Comparison of ENCODE assay signal across 15 mouse cellular contexts in the genomic region with DNA sequence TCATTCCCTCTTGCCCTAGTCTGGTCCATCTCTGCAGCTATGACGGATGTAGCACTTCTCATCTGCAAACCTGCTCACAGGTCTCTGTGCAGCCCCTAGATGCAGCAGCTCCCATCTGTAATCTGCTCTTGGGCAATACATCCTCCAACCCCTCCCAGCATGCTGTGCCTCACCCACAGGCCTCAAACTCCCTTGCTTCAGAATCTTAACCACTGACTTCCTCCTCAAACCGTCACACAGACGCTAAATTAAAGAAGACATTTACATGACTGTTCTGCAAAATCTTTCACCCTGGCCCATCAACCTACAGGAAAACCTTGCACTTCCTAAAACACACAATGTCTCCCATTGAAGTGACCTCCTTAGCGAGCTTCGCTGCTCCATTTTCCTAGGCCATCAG. TPM values are rescaled to one million over a fixed set of nuclear protein-coding genes. Genes with fewer than 3 reads are reported as not detected.
A peak's percentile ranks its signal among the peaks of the same experiment; 100 is the strongest.
DNase-seq lines count a peak whose midpoint lies in the region; ATAC-seq and TF ChIP-seq lines count a peak whose summit lies in the region.
"Had no signal": no experiment of that assay in that cellular context is flagged by ENCODE, and none has a peak within 500 bp of the region (broad histone marks: within the 10 kb centered on the region; RNA-seq: fewer than 3 reads in every experiment).

No protein-coding gene starts in this region.

- no peak overlapping the region for H3K4me2 ChIP-seq in liver, embryonic 14.5 days (ENCODE audit: low read depth)
- no peak overlapping the region for H3K4me2 ChIP-seq in kidney, embryonic 14.5 days (replicated peaks; ENCODE audit: low read depth, low read length)
- H3K4me2 ChIP-seq: heart, embryonic 11.5 days; hindbrain, embryonic 15.5 days; limb, embryonic 12.5 days; neural tube, embryonic 13.5 days had no signal

- no peak for TF ChIP-seq POLR2A in MEL (IDR thresholded peaks at IDR 0.05; ENCODE audit: control insufficient read depth in 1 of 2, insufficient read depth in 1 of 2, low read depth in 1 of 2, low read length in 2 of 2, poor library complexity in 1 of 2)

- H3K9me3 ChIP-seq in MEL (replicated peaks; ENCODE audit: insufficient read depth, low read length): no peaks in the 10 kb centered on the region; the same call in 1 of the 2 replicates
- H3K9me3 ChIP-seq in liver, embryonic 14.5 days (ENCODE audit: control insufficient read depth, low read length): no peaks in the 10 kb centered on the region
- H3K9me3 ChIP-seq in kidney, embryonic 14.5 days (ENCODE audit: control insufficient read depth, low read length): no peaks in the 10 kb centered on the region
- H3K9me3 ChIP-seq: hindbrain, embryonic 15.5 days; limb, embryonic 12.5 days; neural tube, embryonic 13.5 days had no signal

- no peak overlapping the region for H3K9ac ChIP-seq in MEL (ENCODE audit: control insufficient read depth, low read depth, low read length, poor library complexity, severe bottlenecking)
- no peak overlapping the region for H3K9ac ChIP-seq in liver, embryonic 14.5 days (replicated peaks)
- no peak overlapping the region for H3K9ac ChIP-seq in kidney, embryonic 14.5 days (ENCODE audit: low read depth, low read length)
- H3K9ac ChIP-seq: hindbrain, embryonic 15.5 days; limb, embryonic 12.5 days; neural tube, embryonic 13.5 days had no signal

- TF ChIP-seq RAD21 in MEL (IDR thresholded peaks at IDR 0.05; ENCODE audit: low read depth, low read length): no peak

- H3K4me3 ChIP-seq in MEL (ENCODE audit: control insufficient read depth in 1 of 2, insufficient read depth in 1 of 2, low read depth in 2 of 2, low read length in 2 of 2): no peak overlapping the region
- H3K4me3 ChIP-seq in liver, embryonic 14.5 days (ENCODE audit: insufficient read depth in 1 of 2, low read depth in 2 of 2, low read length in 2 of 2): no peak overlapping the region
- no peak overlapping the region for H3K4me3 ChIP-seq in kidney, embryonic 14.5 days (ENCODE audit: low read length)
- H3K4me3 ChIP-seq: hindbrain, embryonic 15.5 days; limb, embryonic 12.5 days; midbrain, embryonic 10.5 days; neural tube, embryonic 13.5 days had no signal

- no peaks in the 10 kb centered on the region for H3K27me3 ChIP-seq in MEL (ENCODE audit: control insufficient read depth in 1 of 2, insufficient read depth in 2 of 2, low read length in 2 of 2)
- H3K27me3 ChIP-seq in liver, embryonic 14.5 days (ENCODE audit: control insufficient read depth, insufficient read depth, low read length): no peaks in the 10 kb centered on the region
- H3K27me3 ChIP-seq in kidney, embryonic 14.5 days (ENCODE audit: control insufficient read depth, insufficient read depth, low read length): no peaks in the 10 kb centered on the region
- H3K27me3 ChIP-seq: hindbrain, embryonic 15.5 days; limb, embryonic 12.5 days; neural tube, embryonic 13.5 days had no signal

- peak; percentile 51 for DNase-seq in CD4-positive helper T cell, adult 2 months (ENCODE audit: low read depth, low spot score)
- DNase-seq in MEL (ENCODE audit: low read depth, low spot score): peak; percentile 69
- DNase-seq in liver, embryonic 14.5 days (ENCODE audit: low read depth in 3 of 3, low spot score in 3 of 3): no peak
- DNase-seq in natural killer cell, adult 2 months (ENCODE audit: low spot score in 2 of 2): peak; percentile 21 to 39
- DNase-seq in layer of hippocampus, postnatal 25 days (ENCODE audit: extremely low spot score in 1 of 2, low spot score in 1 of 2): no peak
- DNase-seq in gastrocnemius, postnatal 25 days: no peak
- DNase-seq in cerebellum, postnatal 10 days: no peak
- DNase-seq: embryo, embryonic 11 days; right cerebral cortex, adult 18-20 months had no signal

- no peaks in the 10 kb centered on the region for H3K79me2 ChIP-seq in MEL (ENCODE audit: control insufficient read depth, insufficient read depth, low read length, poor library complexity)

- peak; percentile 29 to 55; a peak in 1 of 4 replicates for TF ChIP-seq EP300 in MEL (IDR thresholded peaks at IDR 0.05; ENCODE audit: low read depth in 1 of 2, low read length in 2 of 2)
- TF ChIP-seq EP300 in liver, embryonic 14.5 days (IDR thresholded peaks at IDR 0.05; ENCODE audit: low read depth): no peak

- 28% methylated on average over 5 of the region's 5 CpGs for WGBS in liver, embryonic 14.5 days (ENCODE audit: insufficient replicate concordance)
- 93% methylated on average over 5 of the region's 5 CpGs for WGBS in kidney, embryonic 14.5 days

- peaks cover 15 to 18% of the 10 kb centered on the region in 2 experiments for H3K4me1 ChIP-seq in MEL (ENCODE audit: control insufficient read depth in 1 of 2, insufficient read depth in 2 of 2, low read length in 2 of 2)
- H3K4me1 ChIP-seq in liver, embryonic 14.5 days (replicated peaks; ENCODE audit: control insufficient read depth in 2 of 2, insufficient read depth in 2 of 2, low read length in 1 of 2): 0 out of 4 replicates have a peak, but pooled peaks cover 0 to 2% of the 10 kb centered on the region in 2 experiments
- no peaks in the 10 kb centered on the region for H3K4me1 ChIP-seq in kidney, embryonic 14.5 days (ENCODE audit: control insufficient read depth, insufficient read depth, low read length)
- H3K4me1 ChIP-seq: hindbrain, embryonic 15.5 days; limb, embryonic 12.5 days; midbrain, embryonic 10.5 days; neural tube, embryonic 13.5 days had no signal

- peak overlapping the region; percentile 71 for H3K27ac ChIP-seq in MEL (ENCODE audit: control insufficient read depth, low read depth, low read length)
- H3K27ac ChIP-seq in liver, embryonic 14.5 days: no peak overlapping the region
- no peak overlapping the region for H3K27ac ChIP-seq in kidney, embryonic 14.5 days (ENCODE audit: low read depth, low read length)
- H3K27ac ChIP-seq: hindbrain, embryonic 15.5 days; limb, embryonic 12.5 days; midbrain, embryonic 10.5 days; neural tube, embryonic 13.5 days had no signal

- no peak for TF ChIP-seq CTCF in MEL (IDR thresholded peaks at IDR 0.05 in 2 of 3, conservative IDR thresholded peaks at IDR 0.05 in 1 of 3; ENCODE audit: control insufficient read depth in 1 of 3, insufficient read depth in 1 of 3, low read depth in 2 of 3, low read length in 3 of 3, poor library complexity in 1 of 3, severe bottlenecking in 1 of 3)
- no peak for TF ChIP-seq CTCF in liver, embryonic 14.5 days (IDR thresholded peaks at IDR 0.05; ENCODE audit: low read depth)

- ATAC-seq in liver, embryonic 14.5 days (ENCODE audit: insufficient read depth): 0 out of 2 replicates have a peak, but pooled peaks have one; percentile 15
- no peak for ATAC-seq in kidney, embryonic 14.5 days (ENCODE audit: low FRiP score, low TSS enrichment)

- H3K36me3 ChIP-seq in MEL (ENCODE audit: control insufficient read depth in 1 of 2, insufficient read depth in 2 of 2, low read length in 2 of 2): peaks cover 11 to 23% of the 10 kb centered on the region in 2 experiments
- no peaks in the 10 kb centered on the region; the same call in none of the 2 replicates for H3K36me3 ChIP-seq in liver, embryonic 14.5 days (replicated peaks; ENCODE audit: control insufficient read depth, insufficient read depth, low read depth)
- peaks cover 81% of the 10 kb centered on the region for H3K36me3 ChIP-seq in kidney, embryonic 14.5 days (ENCODE audit: control insufficient read depth, insufficient read depth, low read length)

TF ChIP-seq in MEL, 35 proteins besides CTCF, POLR2A, EP300 and RAD21 (continues in another document):
- TF ChIP-seq ELF1 (IDR thresholded peaks at IDR 0.05; ENCODE audit: low read depth, low read length) (0 out of 2 replicates have a peak, but pooled peaks have one; percentile 9), HCFC1 (IDR thresholded peaks at IDR 0.05; ENCODE audit: low read depth, low read length) (peak; percentile 48; the same call in 1 of the 2 replicates), MAFK (IDR thresholded peaks at IDR 0.05; ENCODE audit: borderline replicate concordance, low read depth, low read length) (no peak)

RNA-seq across cellular contexts. Expression of a gene that starts 9.7 kb away (rescaled TPM):
- 12.6 and 15.3 TPM in 2 replicates for total RNA-seq in MEL (2012; rRNA removed)
- 10 to 100 TPM in 1 of 2 experiments, not detected in 1; 15.5 TPM for polyA plus RNA-seq in MEL (2012; ENCODE audit: insufficient read depth in 1 of 2, insufficient read length in 2 of 2, low read depth in 1 of 2, low replicate concordance in 2 of 2, missing spikeins in 1 of 2)
- 1.8 and 2.8 TPM in 2 replicates for polyA plus RNA-seq in liver, embryonic 14.5 days (2012; rRNA removed)
- 3.6 and 3.7 TPM in 2 replicates for polyA plus RNA-seq in liver, embryonic 14.5 days (2014; fragmentation: Nextera tagmentation; extraction: Ambion mirVana)
- polyA plus RNA-seq in kidney, embryonic 14.5 days (2014; fragmentation: Nextera tagmentation; extraction: Ambion mirVana): 15.8 and 25.4 TPM in 2 replicates
- total RNA-seq in layer of hippocampus, postnatal 25 days (2021): 10 to 100 TPM; 12.6 to 14.2 TPM
- 1 to 10 TPM; 6.4 to 6.9 TPM for total RNA-seq in gastrocnemius, postnatal 25 days (2021)

RNA-seq across cellular contexts. Expression of a gene that starts 9.7 kb away (rescaled TPM):
- total RNA-seq in MEL (2012; rRNA removed): 235 and 259 TPM in 2 replicates
- polyA plus RNA-seq in MEL (2012; ENCODE audit: insufficient read depth in 1 of 2, insufficient read length in 2 of 2, low read depth in 1 of 2, low replicate concordance in 2 of 2, missing spikeins in 1 of 2): 100 to 1,000 TPM in 1 of 2 experiments, not detected in 1; 238 TPM
- polyA plus RNA-seq in liver, embryonic 14.5 days (2012; rRNA removed): 56.3 and 84.8 TPM in 2 replicates
- 167 and 171 TPM in 2 replicates for polyA plus RNA-seq in liver, embryonic 14.5 days (2014; fragmentation: Nextera tagmentation; extraction: Ambion mirVana)
- polyA plus RNA-seq in kidney, embryonic 14.5 days (2014; fragmentation: Nextera tagmentation; extraction: Ambion mirVana): 332 and 459 TPM in 2 replicates
- total RNA-seq in layer of hippocampus, postnatal 25 days (2021): 10 to 100 TPM; 35.8 to 38.4 TPM
- 10 to 100 TPM; 35.6 to 36.4 TPM for total RNA-seq in gastrocnemius, postnatal 25 days (2021)

RNA-seq across cellular contexts. Expression of a gene that starts 32.5 kb away (rescaled TPM):
- total RNA-seq in MEL (2012; rRNA removed): 17.0 and 22.3 TPM in 2 replicates
- 10 to 100 TPM in 1 of 2 experiments, not detected in 1; 23.7 TPM for polyA plus RNA-seq in MEL (2012; ENCODE audit: insufficient read depth in 1 of 2, insufficient read length in 2 of 2, low read depth in 1 of 2, low replicate concordance in 2 of 2, missing spikeins in 1 of 2)
- 7.1 and 7.4 TPM in 2 replicates for polyA plus RNA-seq in liver, embryonic 14.5 days (2012; rRNA removed)
- 9.3 and 11.3 TPM in 2 replicates for polyA plus RNA-seq in liver, embryonic 14.5 days (2014; fragmentation: Nextera tagmentation; extraction: Ambion mirVana)
- 31.1 and 47.9 TPM in 2 replicates for polyA plus RNA-seq in kidney, embryonic 14.5 days (2014; fragmentation: Nextera tagmentation; extraction: Ambion mirVana)
- 10 to 100 TPM; 30.8 to 32.0 TPM for total RNA-seq in layer of hippocampus, postnatal 25 days (2021)
- 10 to 100 TPM; 22.7 to 39.4 TPM for total RNA-seq in gastrocnemius, postnatal 25 days (2021)

RNA-seq across cellular contexts. Expression of a gene that starts 32.7 kb away (rescaled TPM):
- 43.5 and 54.8 TPM in 2 replicates for total RNA-seq in MEL (2012; rRNA removed)
- polyA plus RNA-seq in MEL (2012; ENCODE audit: insufficient read depth in 1 of 2, insufficient read length in 2 of 2, low read depth in 1 of 2, low replicate concordance in 2 of 2, missing spikeins in 1 of 2): 10 to 100 TPM in 1 of 2 experiments, not detected in 1; 38.5 TPM
- polyA plus RNA-seq in liver, embryonic 14.5 days (2012; rRNA removed): 5.0 and 6.6 TPM in 2 replicates
- 14.1 and 14.9 TPM in 2 replicates for polyA plus RNA-seq in liver, embryonic 14.5 days (2014; fragmentation: Nextera tagmentation; extraction: Ambion mirVana)
- polyA plus RNA-seq in kidney, embryonic 14.5 days (2014; fragmentation: Nextera tagmentation; extraction: Ambion mirVana): 31.7 and 33.1 TPM in 2 replicates
- total RNA-seq in layer of hippocampus, postnatal 25 days (2021): 10 to 100 TPM; 18.9 to 19.7 TPM
- 1 to 10 TPM; 8.6 to 8.7 TPM for total RNA-seq in gastrocnemius, postnatal 25 days (2021)

Comparison
In these comparisons a context has a peak if more than half of its experiments do, and no peak if none do; other contexts are left out.
1. DNase-seq: peak in CD4-positive helper T cell, adult 2 months (single experiment), MEL (single experiment) and natural killer cell, adult 2 months (2 of 2); none in liver, embryonic 14.5 days (0 of 3), layer of hippocampus, postnatal 25 days (0 of 2), gastrocnemius, postnatal 25 days (single experiment) and cerebellum, postnatal 10 days (0 of 2).